Mouse (Mus musculus) T-cell, adult 2 months (primary cell): ENCODE results near the gene Grm5.

Experiments used
- DNase-seq: peaks from one replicate; pipeline ENCODE4 v3.0.0; 2022; ENCODE audit warnings: low spot score

Grm5 gene

GRCm38 (mm10) chr7:87846082-87846481 lies 262.1 kb downstream of the Grm5 start:
- DNase-seq, result no peak

GRCm38 (mm10) chr7:87925956-87926355 lies 342.0 kb downstream of the Grm5 start:
- DNase-seq, result no peak

- no peak for DNase-seq
These were observed 353.4 kb downstream of the Grm5 start for GRCm38 (mm10) chr7:87937415-87937814.

- no peak for DNase-seq
These were observed 354.3 kb downstream of the Grm5 start for GRCm38 (mm10) chr7:87938265-87938664.

GRCm38 (mm10) chr7:87950205-87950604 lies 366.2 kb downstream of the Grm5 start:
- no peak for DNase-seq

- DNase-seq, result no peak
These were observed 389.2 kb downstream of the Grm5 start for GRCm38 (mm10) chr7:87973216-87973615.

GRCm38 (mm10) chr7:87975041-87975440 lies 391.1 kb downstream of the Grm5 start:
- DNase-seq, result no peak

GRCm38 (mm10) chr7:87983494-87983893 lies 399.5 kb downstream of the Grm5 start:
- no peak for DNase-seq

- no peak for DNase-seq
These were observed 430.5 kb downstream of the Grm5 start for GRCm38 (mm10) chr7:88014451-88014850.

- DNase-seq, result no peak
These were observed 443.6 kb downstream of the Grm5 start for GRCm38 (mm10) chr7:88027411-88028132.

GRCm38 (mm10) chr7:88047366-88047765 lies 463.4 kb downstream of the Grm5 start:
- no peak for DNase-seq

- no peak for DNase-seq
These were observed 470.4 kb downstream of the Grm5 start for GRCm38 (mm10) chr7:88054224-88054938.

GRCm38 (mm10) chr7:88056438-88056837 lies 472.5 kb downstream of the Grm5 start:
- DNase-seq, result no peak

GRCm38 (mm10) chr7:88091115-88091514 lies 507.1 kb downstream of the Grm5 start:
- no peak for DNase-seq

- no peak for DNase-seq
These were observed 512.7 kb downstream of the Grm5 start for GRCm38 (mm10) chr7:88096536-88097107.

- DNase-seq, result peak; percentile 58
These were observed 513.7 kb downstream of the Grm5 start for GRCm38 (mm10) chr7:88097715-88098114.

- no peak for DNase-seq
These were observed 532.9 kb downstream of the Grm5 start for GRCm38 (mm10) chr7:88116724-88117409.

GRCm38 (mm10) chr7:88128080-88128848 lies 544.3 kb downstream of the Grm5 start:
- DNase-seq, result no peak

- peak; percentile 1 for DNase-seq
These were observed 545.8 kb downstream of the Grm5 start for GRCm38 (mm10) chr7:88129536-88130487.

GRCm38 (mm10) chr7:88130488-88130849 lies 546.5 kb downstream of the Grm5 start:
- DNase-seq, result no peak
